ENCODE assay signal across 9 mouse cellular contexts in genomic region chr4:132636554-132636953, GRCm38 (mm10). TPM values are rescaled to one million over a fixed set of nuclear protein-coding genes. Genes with fewer than 3 reads are reported as not detected.
A peak's percentile ranks its signal among the peaks of the same experiment; 100 is the strongest.
DNase-seq lines count a peak whose midpoint lies in the region; ATAC-seq lines count a peak whose summit lies in the region.
"Had no signal": no experiment of that assay in that cellular context is flagged by ENCODE, and none has a peak within 500 bp of the region (broad histone marks: within the 10 kb centered on the region; RNA-seq: fewer than 3 reads in every experiment).

No protein-coding gene starts in this region.

- H3K27me3 ChIP-seq in midbrain, embryonic 14.5 days (ENCODE audit: control insufficient read depth, insufficient read depth, low read length): no peaks in the 10 kb centered on the region
- no peaks in the 10 kb centered on the region for H3K27me3 ChIP-seq in midbrain, embryonic 16.5 days (ENCODE audit: control insufficient read depth, insufficient read depth, low read depth, low read length)
- H3K27me3 ChIP-seq in hindbrain, embryonic 16.5 days (replicated peaks; ENCODE audit: control insufficient read depth, insufficient read depth, low read length): no peaks in the 10 kb centered on the region
- H3K27me3 ChIP-seq: hindbrain, embryonic 15.5 days had no signal

- no peak overlapping the region for H3K9ac ChIP-seq in midbrain, embryonic 14.5 days (replicated peaks; ENCODE audit: low read length)
- H3K9ac ChIP-seq in midbrain, embryonic 16.5 days (ENCODE audit: low read depth, low read length): no peak overlapping the region
- H3K9ac ChIP-seq in hindbrain, embryonic 16.5 days (ENCODE audit: low read depth, low read length): no peak overlapping the region
- H3K9ac ChIP-seq: hindbrain, embryonic 15.5 days had no signal

- ATAC-seq in midbrain, embryonic 14.5 days (ENCODE audit: low FRiP score, low TSS enrichment): no peak
- ATAC-seq in midbrain, embryonic 16.5 days: no peak
- ATAC-seq in hindbrain, embryonic 16.5 days: no peak

- no peaks in the 10 kb centered on the region for H3K9me3 ChIP-seq in midbrain, embryonic 14.5 days (ENCODE audit: control insufficient read depth, low read length)
- H3K9me3 ChIP-seq in midbrain, embryonic 16.5 days (replicated peaks; ENCODE audit: control insufficient read depth, low read length, poor library complexity, severe bottlenecking): no peaks in the 10 kb centered on the region
- no peaks in the 10 kb centered on the region for H3K9me3 ChIP-seq in hindbrain, embryonic 16.5 days (ENCODE audit: control insufficient read depth, low read length)
- H3K9me3 ChIP-seq: hindbrain, embryonic 15.5 days had no signal

- peak; percentile 24 for DNase-seq in gastrocnemius, postnatal 10 days
- no peak for DNase-seq in gastrocnemius, adult 8-10 months (ENCODE audit: low spot score in 2 of 2)
- peak; percentile 69 for DNase-seq in midbrain, embryonic 14.5 days
- peak; percentile 57 for DNase-seq in adipocyte (ENCODE audit: low spot score)
- peak; percentile 50 for DNase-seq in lung, postnatal 10 days
- no peak for DNase-seq in layer of hippocampus, adult 9-10 months (ENCODE audit: low spot score)

- no peak overlapping the region for H3K4me3 ChIP-seq in midbrain, embryonic 14.5 days (replicated peaks; ENCODE audit: low read depth, low read length)
- no peak overlapping the region for H3K4me3 ChIP-seq in midbrain, embryonic 16.5 days (ENCODE audit: low read depth, low read length)
- H3K4me3 ChIP-seq in hindbrain, embryonic 16.5 days (ENCODE audit: low read length): no peak overlapping the region
- H3K4me3 ChIP-seq: hindbrain, embryonic 15.5 days had no signal

- 51% methylated on average over 4 of the region's 4 CpGs for WGBS in midbrain, embryonic 14.5 days
- WGBS in midbrain, embryonic 16.5 days: 51% methylated on average over 4 of the region's 4 CpGs
- WGBS in hindbrain, embryonic 16.5 days: 32% methylated on average over 4 of the region's 4 CpGs

- no peaks in the 10 kb centered on the region for H3K36me3 ChIP-seq in midbrain, embryonic 14.5 days (ENCODE audit: control insufficient read depth, insufficient read depth, low read length)
- H3K36me3 ChIP-seq in midbrain, embryonic 16.5 days (ENCODE audit: control insufficient read depth, insufficient read depth, low read length): no peaks in the 10 kb centered on the region
- no peaks in the 10 kb centered on the region for H3K36me3 ChIP-seq in hindbrain, embryonic 16.5 days (ENCODE audit: control insufficient read depth, insufficient read depth, low read length)

- peaks cover 2% of the 10 kb centered on the region; the same call in 1 of the 2 replicates for H3K4me1 ChIP-seq in midbrain, embryonic 14.5 days (ENCODE audit: control insufficient read depth, insufficient read depth, low read length)
- H3K4me1 ChIP-seq in midbrain, embryonic 16.5 days (ENCODE audit: control insufficient read depth, insufficient read depth, low read length): peaks cover 10% of the 10 kb centered on the region
- H3K4me1 ChIP-seq in hindbrain, embryonic 16.5 days (ENCODE audit: control insufficient read depth, insufficient read depth, low read depth, low read length): peaks cover 9% of the 10 kb centered on the region

- H3K27ac ChIP-seq in midbrain, embryonic 14.5 days (replicated peaks; ENCODE audit: low read depth, low read length): no peak overlapping the region
- no peak overlapping the region for H3K27ac ChIP-seq in midbrain, embryonic 16.5 days (ENCODE audit: low read length)
- H3K27ac ChIP-seq in hindbrain, embryonic 16.5 days (ENCODE audit: low read depth, low read length): no peak overlapping the region
- H3K27ac ChIP-seq: hindbrain, embryonic 15.5 days had no signal

- no peak overlapping the region for H3K4me2 ChIP-seq in midbrain, embryonic 14.5 days (ENCODE audit: low read length)
- no peak overlapping the region for H3K4me2 ChIP-seq in midbrain, embryonic 16.5 days (ENCODE audit: low read length)
- no peak overlapping the region for H3K4me2 ChIP-seq in hindbrain, embryonic 16.5 days (ENCODE audit: low read length)
- H3K4me2 ChIP-seq: hindbrain, embryonic 15.5 days had no signal

RNA-seq across cellular contexts. Expression of gene Eya3, which starts 2.2 kb away (rescaled TPM):
- total RNA-seq in gastrocnemius, postnatal 10 days (2021): 10 to 100 TPM; 13.5 to 16.8 TPM
- total RNA-seq in gastrocnemius, adult 8-10 months (2022): 10 to 100 TPM; 11.1 to 13.8 (median 12.1) TPM
- 12.8 and 15.7 TPM in 2 replicates for polyA plus RNA-seq in midbrain, embryonic 14.5 days (2014; fragmentation: Nextera tagmentation; extraction: Ambion mirVana)
- 11.2 and 15.0 TPM in 2 replicates for polyA plus RNA-seq in midbrain, embryonic 16.5 days (2015; fragmentation: Nextera tagmentation; extraction: Ambion mirVana)
- 9.5 and 12.1 TPM in 2 replicates for polyA plus RNA-seq in hindbrain, embryonic 16.5 days (2015; fragmentation: Nextera tagmentation; extraction: Ambion mirVana)

Comparison
In these comparisons a context has a peak if more than half of its experiments do, and no peak if none do; other contexts are left out.
1. DNase-seq: peak in gastrocnemius, postnatal 10 days (single experiment), midbrain, embryonic 14.5 days (single experiment), adipocyte (single experiment) and lung, postnatal 10 days (single experiment); none in gastrocnemius, adult 8-10 months (0 of 2) and layer of hippocampus, adult 9-10 months (single experiment).